Mouse (Mus musculus): ENCODE data around the gene Gm5105.

Gm5105 gene

GRCm38 (mm10) chr3:138041591-138042301 is 25.4 kb downstream of the Gm5105 start:
- in situ Hi-C loops (cut with MboI; ENCODE audit: low pct_unique_long_range_greater_than_20kb in 1 of 2, low sequenced_read_pairs in 2 of 2, unreplicated experiment in 1 of 2) = no loop called here

DNA sequence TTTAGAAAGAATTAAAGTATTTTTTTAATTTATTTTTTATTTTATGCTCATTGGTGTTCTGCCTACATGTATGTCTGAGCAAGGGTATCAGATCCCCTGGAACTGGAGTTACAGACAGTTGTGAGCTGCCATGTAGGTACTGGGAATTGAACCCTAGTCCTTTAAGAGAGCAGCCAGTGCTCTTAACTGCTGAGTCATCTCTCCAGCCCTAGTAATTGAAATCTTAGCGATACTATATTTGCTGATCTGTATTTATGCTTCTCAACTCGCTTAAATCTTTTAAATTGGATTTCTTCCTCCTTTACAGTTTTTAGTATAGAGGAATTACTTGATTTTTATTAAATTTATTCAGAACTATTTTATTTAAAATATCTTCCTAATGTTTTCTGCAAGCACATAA is 26.2 kb downstream of the Gm5105 start:
- in situ Hi-C loops (cut with MboI; ENCODE audit: low pct_unique_long_range_greater_than_20kb in 1 of 2, low sequenced_read_pairs in 2 of 2, unreplicated experiment in 1 of 2) = no loop called here

- in situ Hi-C loops (cut with MboI; ENCODE audit: low pct_unique_long_range_greater_than_20kb in 1 of 2, low sequenced_read_pairs in 2 of 2, unreplicated experiment in 1 of 2) = no loop called here
These were observed 33.2 kb downstream of the Gm5105 start for GRCm38 (mm10) chr3:138033986-138034385.

GRCm38 (mm10) chr3:138030563-138030962 is 36.6 kb downstream of the Gm5105 start:
- in situ Hi-C loops (cut with MboI; ENCODE audit: low pct_unique_long_range_greater_than_20kb in 1 of 2, low sequenced_read_pairs in 2 of 2, unreplicated experiment in 1 of 2) = no loop called here

- in situ Hi-C loops (cut with MboI; ENCODE audit: low pct_unique_long_range_greater_than_20kb in 1 of 2, low sequenced_read_pairs in 2 of 2, unreplicated experiment in 1 of 2) = no loop called here
These were observed 37.8 kb downstream of the Gm5105 start for GRCm38 (mm10) chr3:138029351-138029750.

GRCm38 (mm10) chr3:138027575-138028362 is 39.4 kb downstream of the Gm5105 start:
- in situ Hi-C loops (cut with MboI; ENCODE audit: low pct_unique_long_range_greater_than_20kb in 1 of 2, low sequenced_read_pairs in 2 of 2, unreplicated experiment in 1 of 2) = no loop called here

- in situ Hi-C loops (cut with MboI; ENCODE audit: low pct_unique_long_range_greater_than_20kb in 1 of 2, low sequenced_read_pairs in 2 of 2, unreplicated experiment in 1 of 2) = no loop called here
These were observed 40.9 kb downstream of the Gm5105 start for GRCm38 (mm10) chr3:138026286-138026685.

- in situ Hi-C loops (cut with MboI; ENCODE audit: low pct_unique_long_range_greater_than_20kb in 1 of 2, low sequenced_read_pairs in 2 of 2, unreplicated experiment in 1 of 2) = no loop called here
These were observed 44.5 kb downstream of the Gm5105 start for GRCm38 (mm10) chr3:138022651-138023050.

DNA sequence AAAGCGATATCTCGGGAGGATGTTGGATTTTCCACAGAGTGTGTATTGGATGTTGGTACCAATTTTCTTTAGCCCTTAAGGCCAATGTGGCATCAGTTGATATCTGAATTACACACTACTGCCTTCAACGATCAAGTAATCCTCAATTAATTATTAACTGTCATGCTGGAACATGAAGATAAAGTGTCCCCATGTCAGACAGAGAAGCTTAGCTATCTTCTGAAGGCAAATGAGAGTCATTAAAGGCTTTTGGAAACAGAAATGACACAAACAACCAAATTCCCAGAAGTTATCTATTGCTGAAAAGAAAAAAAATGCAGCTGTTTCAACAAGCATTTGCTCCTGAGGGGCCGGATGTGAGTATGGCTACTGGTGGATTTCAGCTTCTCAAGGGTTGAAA is 45.2 kb downstream of the Gm5105 start:
- in situ Hi-C loops (cut with MboI; ENCODE audit: low pct_unique_long_range_greater_than_20kb in 1 of 2, low sequenced_read_pairs in 2 of 2, unreplicated experiment in 1 of 2) = no loop called here

DNA sequence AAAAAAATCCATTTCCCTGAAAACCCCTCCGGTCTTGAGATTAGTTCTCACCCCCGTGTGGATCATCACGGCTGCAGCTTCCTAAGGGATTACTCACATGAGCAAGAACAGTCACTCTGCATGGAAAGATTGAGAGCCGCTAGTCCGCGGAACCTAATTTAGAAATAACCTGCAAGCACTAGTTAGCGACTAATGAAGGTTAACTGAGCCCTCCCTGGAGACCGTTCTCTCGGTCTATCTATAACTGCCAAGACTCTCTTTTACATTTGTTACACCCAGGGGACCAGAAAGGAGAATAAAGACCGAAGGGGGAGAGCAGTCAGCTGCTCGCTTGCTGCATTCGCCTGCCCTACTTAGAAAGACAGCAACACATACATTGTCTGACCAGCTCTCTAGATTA is 50.4 kb downstream of the Gm5105 start:
- in situ Hi-C loops (cut with MboI; ENCODE audit: low pct_unique_long_range_greater_than_20kb in 1 of 2, low sequenced_read_pairs in 2 of 2, unreplicated experiment in 1 of 2) = no loop called here

GRCm38 (mm10) chr3:138014725-138015124 is 52.5 kb downstream of the Gm5105 start:
- in situ Hi-C loops (cut with MboI; ENCODE audit: low pct_unique_long_range_greater_than_20kb in 1 of 2, low sequenced_read_pairs in 2 of 2, unreplicated experiment in 1 of 2) = no loop called here

- in situ Hi-C loops (cut with MboI; ENCODE audit: low pct_unique_long_range_greater_than_20kb in 1 of 2, low sequenced_read_pairs in 2 of 2, unreplicated experiment in 1 of 2) = no loop called here
These were observed 54.8 kb downstream of the Gm5105 start for GRCm38 (mm10) chr3:138012351-138012750.

DNA sequence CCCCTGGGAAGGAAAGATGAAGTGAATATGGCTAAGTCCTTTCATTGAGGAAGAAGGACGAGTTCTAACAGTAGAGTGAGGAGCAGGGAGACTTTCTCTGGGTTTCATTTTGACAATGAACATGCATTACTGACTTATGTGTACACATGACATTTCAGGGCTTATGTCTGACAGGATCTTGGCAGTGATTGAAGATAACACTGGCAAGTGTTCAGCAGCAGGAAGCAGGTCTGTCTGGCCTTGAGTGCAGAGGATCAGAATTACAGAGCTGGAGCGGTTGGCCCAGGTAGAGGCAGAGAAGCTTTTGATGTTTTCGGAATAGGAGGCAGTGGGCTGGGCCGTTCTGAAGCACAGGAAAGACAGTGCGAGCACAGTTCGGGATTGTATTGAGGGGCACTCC is 59.0 kb downstream of the Gm5105 start:
- in situ Hi-C loops (cut with MboI; ENCODE audit: low pct_unique_long_range_greater_than_20kb in 1 of 2, low sequenced_read_pairs in 2 of 2, unreplicated experiment in 1 of 2) = no loop called here

DNA sequence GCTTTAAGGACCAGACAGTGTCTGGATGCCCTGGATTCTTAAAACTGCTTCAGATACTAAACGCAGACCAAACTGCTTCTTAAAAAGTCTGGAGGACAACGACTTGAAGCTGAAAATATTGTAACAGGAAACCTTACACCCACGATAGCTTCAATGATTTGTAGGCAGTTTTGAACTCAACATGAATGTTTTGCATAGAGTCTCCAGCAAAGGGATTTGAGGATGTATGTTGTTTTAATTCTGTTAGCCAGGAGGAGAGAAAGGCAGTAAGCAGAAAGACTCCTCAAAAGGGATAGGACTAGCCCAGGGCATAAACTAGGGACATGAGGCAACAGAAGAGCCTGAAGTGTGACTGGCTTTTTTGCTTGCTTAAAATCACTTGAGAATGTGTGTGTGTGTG is 60.3 kb downstream of the Gm5105 start:
- in situ Hi-C loops (cut with MboI; ENCODE audit: low pct_unique_long_range_greater_than_20kb in 1 of 2, low sequenced_read_pairs in 2 of 2, unreplicated experiment in 1 of 2) = no loop called here

GRCm38 (mm10) chr3:138003264-138003663 is 63.9 kb downstream of the Gm5105 start:
- in situ Hi-C loops (cut with MboI; ENCODE audit: low pct_unique_long_range_greater_than_20kb in 1 of 2, low sequenced_read_pairs in 2 of 2, unreplicated experiment in 1 of 2) = no loop called here

DNA sequence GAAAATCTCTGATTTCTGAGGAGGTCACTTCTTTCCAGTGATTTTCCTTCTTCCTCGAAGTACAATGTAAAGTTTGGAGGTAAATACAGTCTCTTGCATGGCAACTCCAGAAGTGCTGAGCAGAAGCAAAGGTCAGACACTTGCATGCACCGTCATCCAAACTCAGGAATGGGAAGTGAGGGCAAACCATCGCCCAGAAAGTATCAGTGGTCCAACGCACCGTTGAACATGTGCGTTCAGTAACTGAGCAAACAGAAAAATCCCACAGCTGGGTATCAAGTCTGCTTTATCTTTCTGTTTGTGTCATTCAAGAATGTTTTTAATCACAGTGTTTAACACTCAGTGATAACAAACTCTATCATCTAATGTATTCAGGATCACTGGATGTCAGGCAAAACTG is 64.6 kb downstream of the Gm5105 start:
- in situ Hi-C loops (cut with MboI; ENCODE audit: low pct_unique_long_range_greater_than_20kb in 1 of 2, low sequenced_read_pairs in 2 of 2, unreplicated experiment in 1 of 2) = no loop called here

GRCm38 (mm10) chr3:138001865-138002264 is 65.3 kb downstream of the Gm5105 start:
- in situ Hi-C loops (cut with MboI; ENCODE audit: low pct_unique_long_range_greater_than_20kb in 1 of 2, low sequenced_read_pairs in 2 of 2, unreplicated experiment in 1 of 2) = no loop called here

- in situ Hi-C loops (cut with MboI; ENCODE audit: low pct_unique_long_range_greater_than_20kb in 1 of 2, low sequenced_read_pairs in 2 of 2, unreplicated experiment in 1 of 2) = no loop called here
These were observed 66.5 kb downstream of the Gm5105 start for GRCm38 (mm10) chr3:138000724-138001069.

DNA sequence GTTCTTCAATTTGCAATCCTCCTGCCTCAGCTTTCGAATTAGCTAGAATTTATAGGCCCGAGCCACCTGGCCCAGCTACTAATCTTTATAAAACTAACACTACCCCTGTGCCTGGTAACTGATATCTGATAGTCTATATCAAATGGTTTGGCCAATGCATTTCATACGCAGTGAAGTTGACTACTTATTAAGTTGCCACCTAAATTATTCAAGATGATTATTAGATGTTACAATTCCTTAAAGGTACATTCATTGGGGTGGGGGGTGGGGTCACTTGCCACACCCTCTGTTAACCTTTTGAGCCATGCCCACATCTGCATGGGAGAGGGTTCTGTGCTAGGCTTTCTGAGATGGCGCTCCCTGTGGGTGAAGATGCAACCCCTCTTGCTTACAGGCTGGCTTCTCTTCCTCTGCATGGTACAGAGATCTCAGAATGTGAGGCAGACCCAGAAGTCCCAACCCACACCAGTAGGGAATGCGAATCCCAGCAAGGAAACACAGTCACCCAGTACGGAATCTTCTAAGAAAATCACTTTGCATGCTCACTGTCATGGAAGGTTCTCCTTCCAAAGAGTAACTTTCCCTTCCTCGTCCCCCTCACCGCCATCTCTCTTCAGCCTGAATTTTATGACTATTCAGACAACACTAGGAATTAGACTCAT is 67.0 kb downstream of the Gm5105 start:
- in situ Hi-C loops (cut with MboI; ENCODE audit: low pct_unique_long_range_greater_than_20kb in 1 of 2, low sequenced_read_pairs in 2 of 2, unreplicated experiment in 1 of 2) = no loop called here

Data from mouse embryonic stem cell (cell line).